Mouse (Mus musculus): ENCODE measurements at regions not wholly inside any gene's neighbourhood (a gene's known extent, or its start where the extent isn't known, plus 50 kb on each side); places are given as distances from the start of the nearest gene placed in this dataset.

DNA sequence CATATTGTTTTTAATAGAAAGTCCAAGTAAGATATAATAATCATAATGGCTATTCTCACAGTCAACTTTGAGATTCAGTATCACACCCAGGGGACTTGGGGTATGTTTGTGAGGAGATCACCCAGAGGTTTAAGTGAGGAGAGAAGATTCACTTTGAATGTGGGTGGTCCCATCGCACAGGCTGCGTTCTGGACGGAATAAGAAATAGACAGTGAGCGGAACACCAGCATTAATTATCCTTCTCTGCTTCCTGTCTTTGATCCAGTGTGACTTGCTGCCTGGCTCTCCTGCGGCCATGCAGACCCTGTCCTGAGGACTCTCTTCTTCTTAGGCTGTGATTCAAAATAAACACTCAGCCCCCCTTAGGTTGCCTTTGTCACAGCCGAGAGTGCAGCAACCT lies 60.6 kb upstream of the Kras start:
- DNase-seq (ENCODE audit: low read depth in 2 of 2, low spot score in 2 of 2): no peak

DNA sequence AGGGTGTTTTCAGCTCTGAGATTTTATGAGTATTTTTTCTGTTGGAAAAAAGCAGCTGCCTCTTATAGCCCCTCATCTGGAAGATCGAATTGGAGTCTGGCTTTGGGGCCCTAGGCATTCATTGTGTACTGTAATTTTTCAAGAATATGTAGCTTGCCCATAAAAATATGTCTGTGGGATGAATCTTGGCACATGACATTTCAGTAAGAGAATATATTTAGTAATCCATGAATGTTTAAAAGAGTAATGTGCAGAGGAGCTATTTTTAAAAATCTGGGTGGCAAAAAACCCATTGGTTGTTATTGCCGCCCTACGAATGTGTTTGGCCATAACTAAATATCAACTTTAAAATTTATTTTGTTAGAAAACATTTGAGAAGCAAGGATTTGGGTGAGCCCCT lies 59.0 kb upstream of the Kras start:
- DNase-seq (ENCODE audit: low read depth in 2 of 2, low spot score in 2 of 2): no peak

DNA sequence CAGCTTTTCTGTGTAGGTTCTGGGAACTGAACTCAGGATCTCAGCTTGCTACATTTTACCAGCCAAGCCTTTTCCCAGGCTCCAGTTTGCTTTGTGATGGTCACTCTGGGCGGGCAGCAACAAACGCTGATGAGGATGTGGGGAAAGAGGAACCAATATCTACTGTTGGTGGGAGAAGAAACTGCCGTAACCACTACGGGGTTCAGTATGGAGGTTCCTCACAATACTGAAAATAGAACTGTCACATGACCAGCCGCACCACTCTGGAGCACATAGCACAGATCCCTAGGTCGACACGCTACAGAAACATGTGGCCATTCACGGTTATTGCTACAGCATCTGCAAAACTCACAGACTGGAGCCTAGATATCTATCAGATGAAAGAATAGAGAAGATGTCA lies 57.2 kb upstream of the Kras start:
- DNase-seq (ENCODE audit: low read depth in 2 of 2, low spot score in 2 of 2): peak in 1 of 2 experiments; percentile 8

DNA sequence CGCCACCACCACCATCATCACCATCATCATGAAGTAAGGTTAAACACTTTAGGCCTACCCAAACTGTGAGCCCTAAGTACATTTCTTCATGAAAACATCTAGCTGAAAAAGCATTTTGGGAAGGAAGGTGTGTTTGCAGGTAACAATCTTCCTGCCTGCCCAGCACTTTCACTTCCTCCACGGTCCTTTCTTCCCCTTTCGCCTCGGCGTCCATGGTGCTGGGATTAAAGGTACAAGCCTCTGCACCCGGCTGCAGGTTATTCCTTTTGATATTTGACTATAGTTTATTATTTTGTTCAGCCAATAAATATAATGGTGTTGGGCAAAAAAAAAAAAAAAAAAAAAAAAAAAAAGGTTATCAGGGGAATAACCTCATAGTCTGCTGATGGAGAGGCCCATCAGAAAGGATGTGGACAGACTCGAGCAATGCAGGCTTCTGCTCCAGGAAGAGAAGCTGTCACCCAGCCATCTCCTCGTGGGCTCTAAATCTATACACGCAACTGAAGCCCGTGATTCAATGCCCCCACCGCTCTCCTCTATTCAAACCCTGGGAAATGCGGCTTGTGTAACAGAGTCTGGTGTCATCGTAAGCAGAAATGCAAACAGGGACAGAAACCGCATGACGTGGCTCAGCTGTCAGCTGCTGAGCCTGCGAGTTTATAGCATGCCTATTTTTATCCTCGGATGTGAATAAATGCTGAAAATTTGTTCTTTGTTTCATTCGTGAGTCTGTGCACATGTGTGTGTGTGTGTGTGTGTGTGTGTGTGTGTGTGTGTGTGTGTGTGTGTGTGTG lies 56.5 kb upstream of the Kras start:
- DNase-seq (ENCODE audit: low read depth in 2 of 2, low spot score in 2 of 2): peak; percentile 58 to 72

DNA sequence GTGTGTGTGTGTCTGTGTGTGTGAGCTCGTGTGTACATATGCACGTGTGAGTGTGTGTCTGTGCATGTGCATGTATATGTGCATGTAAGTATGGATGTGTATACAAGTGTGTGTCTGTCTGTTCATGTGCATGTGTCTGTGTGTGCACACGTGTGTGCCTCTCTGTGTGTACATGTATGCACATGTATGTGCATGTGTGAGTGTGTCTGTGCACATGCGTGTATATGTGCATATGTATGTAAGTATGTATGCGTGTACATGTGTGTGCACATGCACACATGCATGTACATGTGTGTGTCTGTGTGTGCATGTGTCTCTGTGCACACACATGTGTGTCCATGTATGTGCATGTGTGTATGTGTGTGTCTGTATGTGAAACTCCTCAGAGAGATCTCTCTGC lies 55.6 kb upstream of the Kras start:
- DNase-seq (ENCODE audit: low read depth in 2 of 2, low spot score in 2 of 2): no peak

DNA sequence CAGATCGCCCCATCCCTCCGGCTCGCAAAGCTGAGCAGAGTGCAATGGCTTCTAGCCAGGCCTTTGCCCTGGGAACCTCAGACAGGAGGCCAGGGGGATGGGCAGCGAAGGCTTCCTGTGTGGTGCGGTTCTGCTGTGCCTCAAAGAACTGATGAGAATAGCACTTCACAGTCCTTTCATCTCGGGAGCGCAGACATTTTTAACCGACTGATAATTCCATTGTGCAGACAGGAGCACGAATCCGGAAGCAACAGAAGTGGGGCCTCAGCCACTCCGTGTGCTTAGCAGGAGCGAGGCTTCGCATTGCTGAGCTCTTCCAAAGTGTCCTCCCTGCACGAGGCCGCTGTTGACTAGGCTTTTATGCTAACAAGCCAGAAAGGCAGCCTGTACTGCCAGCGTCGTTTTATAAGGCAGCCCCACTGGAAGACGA lies 53.6 kb upstream of the Kras start:
- DNase-seq (ENCODE audit: low read depth in 2 of 2, low spot score in 2 of 2): peak; percentile 80 to 85

DNA sequence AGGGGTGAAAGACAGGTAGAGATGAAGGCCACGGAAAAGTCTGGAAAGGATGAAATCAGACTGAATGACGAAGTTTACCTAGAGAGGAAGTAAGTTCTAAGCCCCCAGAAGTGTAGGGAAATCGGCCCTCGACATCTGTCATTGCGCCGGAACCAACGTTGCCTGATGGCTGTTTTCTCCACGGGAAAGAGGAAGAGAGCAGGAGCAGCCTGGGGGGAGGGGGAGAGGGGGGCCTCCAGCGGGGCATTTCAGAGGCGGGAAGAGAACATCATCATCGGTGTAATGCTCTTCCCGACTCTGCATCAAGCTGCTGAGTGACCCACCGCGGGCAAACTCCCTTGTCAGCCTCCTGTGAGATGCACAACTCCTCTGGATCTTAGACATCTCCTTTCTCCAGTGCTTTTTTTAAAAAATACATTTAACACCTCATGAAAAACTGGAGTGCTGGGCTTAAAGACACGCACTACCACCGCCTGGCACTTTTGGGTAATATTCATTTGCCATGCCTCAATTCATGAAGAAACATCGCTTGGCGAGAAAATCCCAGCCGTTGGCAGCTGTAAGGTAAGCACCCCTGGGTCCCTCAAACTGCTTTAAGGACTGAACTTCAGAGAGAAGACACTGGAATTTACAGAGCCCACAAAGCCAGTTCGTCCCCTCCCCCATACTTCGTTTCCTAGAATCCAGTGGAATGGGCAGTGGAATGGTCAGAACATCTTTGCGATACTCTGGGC lies 53.0 kb upstream of the Kras start:
- DNase-seq (ENCODE audit: low read depth in 2 of 2, low spot score in 2 of 2): no peak

DNA sequence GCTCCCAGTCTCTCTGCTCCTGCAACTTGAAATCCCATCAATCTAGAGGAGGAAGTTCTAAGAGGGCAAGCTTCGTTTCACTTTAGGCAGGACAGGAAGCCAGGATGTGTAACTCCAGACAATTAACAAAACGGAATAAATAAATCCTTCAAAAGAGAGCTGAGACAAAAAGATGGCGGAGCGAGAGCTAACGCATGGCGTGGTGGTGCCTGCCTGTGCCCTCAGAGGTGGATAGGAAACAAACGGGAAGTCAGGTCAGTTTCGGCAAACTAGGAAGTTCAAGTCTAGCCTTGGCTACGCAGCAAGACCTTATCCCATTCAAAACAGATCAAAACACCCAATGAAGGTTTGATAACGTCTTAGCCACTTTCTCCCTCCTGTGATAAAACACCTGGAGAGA lies 52.1 kb upstream of the Kras start:
- no peak for DNase-seq (ENCODE audit: low read depth in 2 of 2, low spot score in 2 of 2)

DNA sequence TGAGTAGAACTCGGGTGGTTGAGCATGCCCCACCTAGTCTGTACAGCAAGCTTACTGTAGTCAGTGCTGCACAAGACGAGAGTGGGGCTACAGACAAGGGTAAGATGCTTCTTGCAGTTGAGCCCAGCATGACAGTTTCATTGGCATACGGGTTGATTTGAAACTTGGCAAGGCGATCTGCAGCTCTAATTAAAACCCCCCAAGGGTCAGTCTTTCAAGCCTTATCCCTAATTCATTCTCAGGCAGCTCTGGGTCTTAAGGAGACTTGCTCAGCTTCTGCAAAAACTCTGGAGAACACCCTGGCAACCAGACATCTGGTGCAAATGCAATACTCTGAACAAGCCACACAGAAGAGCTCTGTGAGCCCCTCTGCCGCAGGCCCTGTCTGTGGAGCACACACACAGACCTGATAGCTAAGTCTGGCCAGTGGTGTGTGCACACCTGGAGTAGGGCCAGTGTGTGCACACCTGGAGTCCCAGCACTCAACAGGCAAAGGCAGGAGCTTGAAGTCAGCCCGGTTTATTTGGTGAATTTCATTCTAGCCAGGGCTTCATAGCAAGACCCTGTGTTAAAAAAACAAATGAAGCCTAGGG lies 50.3 kb upstream of the Kras start:
- no peak for DNase-seq (ENCODE audit: low read depth in 2 of 2, low spot score in 2 of 2)
